Mouse (Mus musculus): Measurements from ENCODE around the gene Hmgcs2. TPM values are rescaled to one million over a fixed set of nuclear protein-coding genes. Genes with fewer than 3 reads are reported as not detected.

Hmgcs2 gene
- total RNA-seq, 1 experiment from 2014 or later = not detected

DNA sequence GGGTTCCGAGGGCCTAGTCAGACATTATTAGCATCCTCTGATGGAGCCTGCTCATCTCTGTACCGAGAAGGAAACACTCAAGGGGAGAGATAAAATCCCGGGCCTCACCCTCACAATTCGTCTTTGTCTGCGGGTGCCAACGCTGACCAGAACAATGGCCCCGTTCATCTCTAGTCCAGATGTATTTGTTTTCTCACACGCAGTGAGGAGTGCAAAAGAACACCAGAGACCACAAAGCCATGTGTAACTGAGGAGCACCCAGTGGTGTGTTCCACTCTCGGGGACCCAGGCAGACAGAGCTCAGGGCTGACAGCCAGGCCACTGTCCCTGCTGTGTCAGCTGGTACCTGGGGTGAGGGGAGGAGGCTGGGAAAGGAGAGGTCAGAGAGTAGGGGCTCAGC lies 44.0 kb downstream of the Hmgcs2 start:
- ATAC-seq (ENCODE audit: extremely low read depth, insufficient number of reproducible peaks, low FRiP score, poor library complexity, severe bottlenecking) = no peak

DNA sequence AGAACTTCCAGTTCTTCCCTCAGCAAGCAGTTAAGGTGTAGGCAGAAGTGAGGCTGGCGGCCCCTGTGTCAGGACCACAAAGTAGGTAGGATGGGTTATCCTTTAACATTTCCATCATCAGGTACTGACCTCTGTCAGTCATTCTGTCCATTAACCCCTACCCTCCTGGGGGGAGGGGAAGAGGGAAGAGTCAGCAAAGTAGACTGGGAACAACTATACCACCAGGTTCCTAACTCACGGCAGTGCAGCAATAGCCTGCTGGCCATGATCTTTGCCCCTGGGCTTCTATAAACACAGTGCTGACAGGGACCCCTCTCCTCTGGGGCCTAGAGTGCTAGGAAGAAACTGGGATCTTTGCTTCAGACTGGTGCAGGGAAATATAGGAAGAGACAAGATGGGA lies 53.8 kb downstream of the Hmgcs2 start:
- ATAC-seq (ENCODE audit: extremely low read depth, insufficient number of reproducible peaks, low FRiP score, poor library complexity, severe bottlenecking) = no peak

DNA sequence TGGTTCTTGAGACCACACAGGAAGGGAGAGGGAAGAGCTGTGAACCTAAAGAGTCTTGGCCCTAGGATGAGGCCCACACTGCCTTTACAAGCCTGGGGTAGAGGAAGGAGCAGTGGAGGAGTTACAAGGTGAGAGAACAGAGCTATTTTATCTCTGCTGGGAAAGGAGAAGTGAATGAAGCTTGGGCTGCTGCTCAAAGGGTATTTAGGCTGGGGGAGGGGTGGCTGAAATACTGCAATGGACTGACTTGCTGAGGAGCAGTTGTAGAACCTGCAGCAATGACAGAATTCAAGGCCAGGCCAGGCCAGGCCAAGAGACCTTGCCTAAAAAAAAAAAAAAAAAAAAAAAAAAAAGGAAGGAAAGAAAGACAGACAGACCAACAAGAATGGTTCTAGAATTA lies 55.1 kb downstream of the Hmgcs2 start:
- ATAC-seq (ENCODE audit: extremely low read depth, insufficient number of reproducible peaks, low FRiP score, poor library complexity, severe bottlenecking) = no peak

DNA sequence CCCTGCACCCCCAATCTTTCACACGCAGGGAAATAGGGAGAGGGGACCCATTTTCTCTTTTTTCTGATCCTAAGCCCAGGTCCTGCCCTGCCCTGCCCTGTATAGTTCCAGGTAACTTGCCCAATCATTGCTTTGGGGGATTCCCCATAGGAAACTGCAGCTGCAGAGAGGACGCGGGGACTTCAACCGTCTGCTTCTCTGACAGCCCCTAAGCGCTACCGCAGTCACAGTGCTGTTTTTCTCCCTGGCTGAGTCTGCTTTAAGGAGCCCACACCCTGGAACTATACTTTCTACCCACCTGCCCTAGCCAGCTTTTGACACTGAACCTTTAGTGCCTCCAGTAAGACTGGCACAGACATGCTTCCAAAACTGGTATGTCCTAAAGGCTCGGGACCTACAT lies 55.7 kb downstream of the Hmgcs2 start:
- ATAC-seq (ENCODE audit: extremely low read depth, insufficient number of reproducible peaks, low FRiP score, poor library complexity, severe bottlenecking) = no peak

DNA sequence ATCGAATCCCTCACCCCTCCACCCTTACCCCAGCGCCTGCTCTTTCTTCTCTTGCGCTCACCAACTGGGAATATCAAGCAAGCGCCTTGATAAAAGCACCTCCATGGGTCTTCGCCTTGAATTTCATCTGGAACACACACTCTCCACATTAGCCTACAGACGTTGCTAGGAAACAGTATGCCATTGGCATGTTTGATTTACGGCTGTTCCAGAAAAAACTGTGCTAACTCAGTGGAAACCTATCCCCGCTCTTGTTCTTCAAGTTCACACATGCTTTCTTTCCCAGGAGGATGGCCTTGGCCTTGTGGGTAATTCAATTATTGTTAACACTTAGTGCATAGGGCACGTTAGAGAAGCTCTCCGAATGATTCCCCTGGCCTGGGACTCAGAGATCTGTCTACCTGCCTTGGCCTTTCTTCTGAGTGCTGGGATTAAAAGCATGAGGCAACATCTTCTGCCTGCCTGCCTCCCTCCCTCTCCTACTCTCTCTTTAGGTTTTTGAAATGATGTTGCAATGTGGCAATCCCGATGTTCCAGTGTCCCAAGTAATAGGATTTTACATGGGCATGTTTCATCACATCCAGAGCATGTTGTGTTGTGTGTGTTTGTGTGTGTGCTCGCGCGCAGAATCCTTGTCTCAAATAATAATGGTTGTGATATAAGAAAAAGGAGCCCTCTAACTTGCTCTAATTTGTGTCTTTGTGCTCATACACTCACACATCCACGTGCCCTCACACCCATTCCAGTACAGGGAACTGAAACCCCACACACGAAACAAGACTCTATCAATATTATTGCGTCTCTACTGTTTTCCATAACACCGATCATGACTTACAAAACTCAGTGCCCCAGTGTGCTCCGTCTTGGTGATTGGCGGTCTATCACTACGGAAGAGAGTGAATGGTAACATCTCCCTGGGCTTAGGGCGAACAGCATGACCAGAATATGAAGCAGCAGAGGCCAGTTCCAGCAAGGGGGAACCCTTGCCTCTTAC lies 56.7 kb downstream of the Hmgcs2 start:
- peak; percentile 58 for ATAC-seq (ENCODE audit: extremely low read depth, insufficient number of reproducible peaks, low FRiP score, poor library complexity, severe bottlenecking)

DNA sequence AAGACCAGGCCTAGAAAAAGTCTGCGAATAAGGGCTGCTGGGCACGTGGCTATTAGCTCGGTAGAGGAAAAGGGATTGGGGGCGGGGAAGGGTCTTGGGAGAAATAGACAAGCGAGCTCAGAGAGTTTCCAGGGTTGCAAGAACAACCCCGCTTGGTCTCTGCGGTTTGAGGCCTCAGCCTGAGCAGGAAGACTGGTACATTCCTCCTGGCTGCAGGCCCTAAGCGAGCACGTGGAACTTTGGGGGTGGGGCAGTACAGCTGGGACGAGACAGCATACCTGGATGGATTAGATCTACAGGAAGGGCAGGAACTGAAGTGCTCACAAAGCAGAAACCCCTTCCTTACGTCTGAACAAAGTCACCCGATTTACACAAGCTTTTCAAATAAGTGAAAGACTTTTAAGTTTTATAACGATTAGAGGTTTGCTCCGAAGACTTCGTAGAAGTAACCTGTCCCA lies 58.4 kb downstream of the Hmgcs2 start:
- ATAC-seq (ENCODE audit: extremely low read depth, insufficient number of reproducible peaks, low FRiP score, poor library complexity, severe bottlenecking) = no peak

DNA sequence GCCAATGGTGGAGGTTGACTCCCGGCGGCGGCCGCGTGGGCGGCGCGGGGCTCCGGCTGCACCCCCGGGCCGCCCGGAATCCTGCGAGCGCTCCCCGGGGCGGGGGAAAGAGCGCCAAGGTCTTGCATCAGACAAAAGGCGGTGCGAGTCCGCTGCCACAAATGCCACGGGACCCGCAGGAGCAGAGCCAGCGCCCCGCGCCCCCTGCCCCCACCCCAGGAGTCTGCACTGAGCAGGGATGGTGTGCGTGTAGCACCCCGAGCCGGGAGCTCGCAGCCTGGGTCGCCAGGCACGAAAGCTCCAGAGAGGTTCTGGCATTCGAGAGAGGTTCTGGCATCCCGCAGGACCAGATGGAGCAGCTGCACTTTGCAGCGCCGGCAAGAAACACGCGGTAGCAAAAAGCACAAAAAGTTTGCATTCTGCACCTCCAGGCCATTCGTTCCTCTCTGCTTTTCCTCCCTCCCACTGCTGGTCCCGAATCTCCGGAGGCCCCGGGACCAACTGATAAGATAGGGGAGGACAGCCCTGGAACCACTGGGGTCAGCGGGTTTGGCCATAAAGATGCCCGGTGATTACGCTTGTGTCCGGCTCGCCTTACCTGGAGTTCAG lies 59.0 kb downstream of the Hmgcs2 start:
- no peak for ATAC-seq (ENCODE audit: extremely low read depth, insufficient number of reproducible peaks, low FRiP score, poor library complexity, severe bottlenecking)

DNA sequence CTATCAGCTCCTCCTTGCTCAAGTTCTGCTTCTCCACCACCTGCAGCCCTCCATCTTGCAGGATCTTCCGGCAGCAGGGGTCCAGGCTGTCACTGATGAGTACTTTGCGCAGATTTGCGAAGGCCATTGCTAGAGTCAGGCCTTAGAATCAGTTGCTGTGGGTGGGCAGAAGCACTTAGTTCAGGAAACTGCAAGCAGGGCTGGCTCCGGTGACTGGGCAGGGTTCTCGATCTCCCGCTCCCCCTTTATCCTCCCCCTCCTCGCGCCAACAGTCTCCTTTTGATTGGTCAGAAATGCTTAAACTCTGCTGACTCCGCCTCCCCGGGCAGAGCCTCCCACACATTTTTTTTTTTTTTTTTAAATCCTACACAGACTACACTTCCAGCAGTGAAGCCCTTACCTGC lies 59.5 kb downstream of the Hmgcs2 start, which contains the start of gene Phgdh:
Gene Phgdh (minus strand): TSS at position 285 of the 404 bp plus-strand sequence.
- ATAC-seq (ENCODE audit: extremely low read depth, insufficient number of reproducible peaks, low FRiP score, poor library complexity, severe bottlenecking) = peak; percentile 59

DNA sequence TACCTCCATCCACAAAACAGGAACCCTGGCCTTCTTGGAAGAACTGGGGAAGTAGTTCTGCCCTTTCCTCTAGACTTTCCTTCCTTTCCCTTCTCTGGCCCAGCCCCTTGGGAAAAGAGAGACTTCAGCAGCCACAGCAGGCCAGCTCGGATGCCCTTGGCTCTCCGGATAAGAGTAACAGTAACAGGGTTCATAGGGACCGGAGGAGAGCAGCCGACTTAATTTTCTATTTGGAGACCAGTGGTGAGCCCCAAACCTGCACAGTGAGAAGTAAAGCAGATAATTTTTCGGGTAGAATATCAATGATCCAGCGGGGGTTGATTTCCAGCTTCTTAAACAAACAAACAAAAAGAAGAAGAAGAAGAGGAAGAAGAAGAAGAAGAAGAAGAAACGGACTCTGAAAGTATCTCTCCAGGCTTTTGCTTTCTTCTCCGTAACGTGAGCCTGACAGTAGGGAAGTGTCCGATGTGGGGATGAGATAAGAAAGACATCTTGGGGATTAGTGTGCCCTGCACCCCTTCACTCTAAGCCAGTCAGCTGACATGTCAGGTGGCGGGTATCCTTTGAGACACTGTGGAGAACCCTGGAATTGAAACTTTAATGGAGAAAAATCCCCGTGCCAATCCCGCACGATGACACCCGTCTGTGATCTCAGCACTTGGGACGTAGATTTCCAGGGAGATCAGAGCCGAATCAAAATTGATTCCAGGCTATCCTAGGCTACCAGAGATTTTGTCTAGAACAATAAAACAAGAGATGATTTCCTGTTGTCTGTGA lies 60.8 kb downstream of the Hmgcs2 start:
- no peak for ATAC-seq (ENCODE audit: extremely low read depth, insufficient number of reproducible peaks, low FRiP score, poor library complexity, severe bottlenecking)

DNA sequence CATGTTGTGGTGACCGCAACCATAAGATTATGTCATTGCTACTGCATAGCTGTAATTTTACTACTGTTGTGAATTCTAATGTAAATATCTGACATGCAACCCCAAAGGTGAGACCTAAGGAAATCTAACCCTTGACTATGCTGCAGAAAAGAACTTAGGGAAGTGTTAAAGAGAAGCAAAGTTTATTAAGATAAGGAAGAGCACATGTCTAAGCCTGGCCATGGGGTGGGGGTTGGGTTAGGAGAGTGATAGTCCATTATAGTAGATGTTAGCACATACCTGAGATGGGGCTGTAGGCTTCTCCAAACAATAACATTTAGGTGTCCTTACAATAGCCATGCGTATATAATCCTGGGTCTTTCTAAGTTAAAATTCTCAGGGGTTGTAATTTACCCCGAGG lies 63.0 kb downstream of the Hmgcs2 start:
- no peak for ATAC-seq (ENCODE audit: extremely low read depth, insufficient number of reproducible peaks, low FRiP score, poor library complexity, severe bottlenecking)

DNA sequence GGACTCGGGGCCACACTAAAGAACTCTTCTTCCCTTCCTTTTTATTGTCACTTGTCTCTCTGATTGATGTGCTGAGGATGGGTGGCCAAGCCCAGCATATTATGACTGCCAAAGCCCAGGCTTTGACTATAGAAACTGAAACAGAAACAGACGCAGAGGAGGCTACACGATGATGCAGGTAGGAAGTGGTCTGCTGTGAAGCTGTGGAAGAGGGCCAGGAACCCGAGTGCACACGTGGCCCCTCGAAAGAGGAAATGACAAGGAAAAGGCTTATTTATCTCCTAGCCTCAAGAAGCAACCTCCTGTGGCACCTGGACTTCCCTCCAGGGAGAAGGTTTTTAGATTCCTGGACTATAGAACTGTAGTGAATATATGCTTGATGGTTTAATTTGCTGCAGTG lies 67.9 kb downstream of the Hmgcs2 start:
- ATAC-seq (ENCODE audit: extremely low read depth, insufficient number of reproducible peaks, low FRiP score, poor library complexity, severe bottlenecking) = peak; percentile 95

DNA sequence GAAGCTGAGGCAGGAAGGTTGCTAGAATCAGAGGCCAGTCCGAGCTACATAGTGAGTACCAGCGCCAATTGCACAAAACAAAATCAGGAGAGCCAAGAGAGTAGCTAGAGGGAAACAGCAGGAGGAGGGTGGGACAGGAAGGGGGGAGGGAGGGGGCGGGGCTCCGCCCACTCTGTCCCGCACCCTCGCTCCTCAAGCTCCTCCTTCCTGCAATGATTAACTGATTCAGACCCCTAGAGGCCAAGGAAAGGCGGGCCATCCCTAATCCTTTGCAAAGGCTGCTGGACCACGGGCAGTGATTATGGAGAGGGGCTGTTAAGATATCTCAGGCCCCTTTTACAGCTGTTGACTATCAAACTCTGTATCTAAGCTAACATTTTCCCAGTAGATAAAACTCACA lies 68.5 kb downstream of the Hmgcs2 start:
- peak; percentile 21; the same call in 1 of the 2 replicates for ATAC-seq (ENCODE audit: extremely low read depth, insufficient number of reproducible peaks, low FRiP score, poor library complexity, severe bottlenecking)

DNA sequence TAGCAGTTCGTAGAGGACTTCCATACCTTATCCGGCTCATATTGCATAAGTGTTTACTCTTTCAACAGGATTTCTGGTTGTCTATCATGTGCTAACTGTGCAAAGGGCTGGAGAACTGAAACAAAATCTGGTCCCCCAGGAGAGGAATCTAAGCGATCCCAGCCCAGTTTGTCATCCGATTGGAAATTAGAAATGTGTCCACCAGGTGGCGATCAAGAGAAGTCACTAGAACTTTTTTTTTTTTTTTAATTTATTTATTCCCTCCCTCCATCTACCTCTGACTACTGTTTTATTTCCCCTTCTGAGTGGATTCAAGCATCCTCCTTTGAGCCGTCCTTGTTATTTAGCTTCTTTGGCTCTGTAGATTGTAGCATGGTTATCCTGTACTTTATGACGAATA lies 73.7 kb downstream of the Hmgcs2 start:
- no peak for ATAC-seq (ENCODE audit: extremely low read depth, insufficient number of reproducible peaks, low FRiP score, poor library complexity, severe bottlenecking)

DNA sequence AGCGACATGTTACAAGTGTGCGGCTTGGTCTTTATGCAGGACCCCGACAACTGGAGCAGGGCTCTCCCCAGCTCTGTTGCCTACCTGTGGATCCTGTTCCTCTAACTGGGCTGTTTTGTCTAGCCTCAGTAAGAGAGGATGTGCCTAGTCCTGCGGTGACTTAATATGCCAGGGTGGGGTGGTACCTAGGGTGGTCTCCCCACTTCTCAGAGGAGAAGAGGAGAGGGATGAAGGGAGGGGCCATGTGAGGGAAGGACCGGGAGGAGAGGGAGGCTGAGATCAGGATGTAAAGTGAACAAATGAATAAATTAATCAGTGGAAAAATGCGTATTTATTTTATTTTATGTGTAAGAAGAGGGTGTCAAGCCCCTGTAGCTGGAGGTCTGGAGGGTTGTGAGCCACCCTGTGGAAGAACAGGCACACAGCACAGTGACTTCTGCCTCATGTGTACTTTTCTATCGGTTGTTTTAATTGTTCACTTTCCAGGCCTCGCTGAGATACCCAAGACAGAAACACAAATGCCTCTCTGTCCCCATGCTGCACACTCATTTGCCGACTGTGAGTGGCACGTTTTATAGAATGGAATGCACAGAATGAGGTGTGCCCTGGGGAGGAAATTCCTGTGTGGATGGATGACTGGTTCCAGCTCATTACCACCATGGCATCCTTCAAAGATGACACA lies 75.2 kb downstream of the Hmgcs2 start:
- ATAC-seq (ENCODE audit: extremely low read depth, insufficient number of reproducible peaks, low FRiP score, poor library complexity, severe bottlenecking) = no peak

DNA sequence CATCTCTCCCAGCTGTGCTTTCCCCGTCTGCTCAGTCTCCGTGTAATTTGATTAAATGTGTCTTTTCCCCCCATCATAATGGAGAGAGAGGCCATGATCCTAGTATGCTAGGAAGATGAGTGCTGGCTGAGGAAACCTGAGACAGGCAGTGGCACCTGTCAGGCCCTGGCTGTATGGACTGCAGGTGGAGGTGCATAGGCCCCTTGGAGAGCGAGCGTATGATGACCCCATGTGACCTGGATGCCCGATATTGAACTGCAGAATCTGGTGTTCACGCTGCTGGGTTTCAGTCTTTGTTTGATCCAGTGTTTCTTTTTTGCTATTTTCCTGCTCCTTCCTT lies 75.8 kb downstream of the Hmgcs2 start:
- ATAC-seq (ENCODE audit: extremely low read depth, insufficient number of reproducible peaks, low FRiP score, poor library complexity, severe bottlenecking) = no peak

DNA sequence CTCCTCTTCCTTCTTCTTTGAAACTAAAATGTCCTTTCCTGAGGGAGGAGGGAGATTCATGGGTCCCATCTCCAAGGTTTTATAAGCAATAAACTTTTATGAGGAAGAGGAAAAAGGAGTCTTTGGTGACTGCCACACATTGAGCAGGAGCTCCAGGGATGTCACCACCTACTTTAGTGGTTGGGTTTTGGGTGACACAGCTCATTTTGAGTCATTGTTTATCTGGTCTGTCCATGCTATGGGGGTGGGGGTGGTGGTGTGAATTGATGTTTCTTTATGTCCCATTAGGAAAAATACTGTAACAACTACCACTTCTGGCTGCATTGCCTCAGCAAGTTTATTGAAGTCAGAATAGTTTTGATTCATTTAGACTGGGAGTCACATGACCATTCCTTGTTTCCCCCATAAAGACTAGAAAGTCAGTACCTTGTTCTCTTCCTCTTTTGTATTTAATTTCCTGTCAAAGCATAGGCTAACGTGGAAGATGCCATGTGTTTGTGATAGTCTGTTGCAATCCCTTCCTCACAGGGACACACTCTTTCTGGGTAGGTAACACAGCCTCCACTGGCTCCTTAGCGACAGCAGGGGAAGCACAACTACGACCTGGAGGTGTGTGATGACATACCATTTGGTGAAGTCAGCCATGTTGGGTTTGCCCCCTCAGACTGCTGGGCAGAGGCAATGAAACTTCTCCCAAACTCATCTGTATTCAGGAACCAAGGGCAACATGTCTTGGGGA lies 76.6 kb downstream of the Hmgcs2 start:
- no peak for ATAC-seq (ENCODE audit: extremely low read depth, insufficient number of reproducible peaks, low FRiP score, poor library complexity, severe bottlenecking)

Data from neutrophil, adult 5-6 weeks (primary cell).